Mouse (Mus musculus) small intestine, adult 2 months (tissue): Measurements from ENCODE around the gene Nasp. TPM values are rescaled to one million over a fixed set of nuclear protein-coding genes. Genes with fewer than 3 reads are reported as not detected.
A peak's percentile ranks its signal among the peaks of the same experiment; 100 is the strongest.

Experiments
- H3K27ac ChIP-seq: fragments of 200-500 bp; 2 replicates; pipeline ENCODE4 v1.5.1; 2012; ENCODE audit warnings: low read depth, low read length, control low read depth, inconsistent platforms; ENCODE audit not compliant: insufficient read depth
- H3K27me3 ChIP-seq: fragments of 200-500 bp; 2 replicates; pipeline ENCODE4 v1.6.1; 2012; ENCODE audit warnings: mild to moderate bottlenecking, moderate library complexity, low read length, inconsistent platforms; ENCODE audit not compliant: control insufficient read depth, insufficient read depth
- H3K36me3 ChIP-seq: fragments of 200-500 bp; 2 replicates; pipeline ENCODE4 v1.6.1; 2012; ENCODE audit warnings: mild to moderate bottlenecking, low read length, control low read depth, inconsistent platforms; ENCODE audit not compliant: control insufficient read depth, insufficient read depth
- H3K4me1 ChIP-seq: fragments of 200-500 bp; 2 replicates; pipeline ENCODE4 v1.6.1; 2012; ENCODE audit warnings: low read length, inconsistent platforms, mixed read lengths; ENCODE audit not compliant: control insufficient read depth, insufficient read depth, insufficient read length
- H3K4me3 ChIP-seq: fragments of 200-500 bp; 2 replicates; pipeline ENCODE4 v1.5.1; 2012; ENCODE audit warnings: low read depth, mild to moderate bottlenecking, control low read depth, inconsistent platforms, low read length, moderate library complexity
- CTCF ChIP-seq: fragments of 200-500 bp; IDR thresholded peaks from 2 replicates; pipeline ENCODE4 v1.5.1; 2012; ENCODE audit warnings: low read depth, mild to moderate bottlenecking, control low read depth, inconsistent platforms, low read length, moderate library complexity, mixed read lengths; ENCODE audit not compliant: insufficient replicate concordance, insufficient read length; ENCODE audit errors: extremely low read depth
- POLR2A ChIP-seq: fragments of 200-500 bp; IDR thresholded peaks from 2 replicates; pipeline ENCODE4 v1.6.1; 2012; ENCODE audit warnings: low read depth, mild to moderate bottlenecking, control low read depth, inconsistent platforms, low read length, moderate library complexity
- WGBS: fragments of 180-500 bp; shearing (Covaris S2); methylation state at CpG from one replicate; pipeline ENCODE4 v1.1.7; 2018; 5-methylcytosine and 5-hydroxymethylcytosine counted together
- polyA plus RNA-seq: library from polyadenylated mRNA; depleted of rRNA; stranded (reverse); fragments of >200 nt; gene quantifications from 2 replicates; pipeline ENCODE4 v1.2.3, GENCODE M21; 2012

Gene Nasp
- polyA plus RNA-seq, 1 experiment = 0.96 TPM

- Histone ChIP-seq H3K36me3 (peaks cover 7% of the 10 kb centered on the region), H3K4me3 (peak overlapping the region; percentile 96; the same call in 1 of the 2 replicates), H3K4me1 (peaks cover 13% of the 10 kb centered on the region; the same call in 1 of the 2 replicates), H3K27ac (peak overlapping the region; percentile 93; the same call in 1 of the 2 replicates), H3K27me3 (no peaks in the 10 kb centered on the region)
- TF ChIP-seq POLR2A (no peak), CTCF (no peak)
- WGBS = 3% methylated on average over 6 of the region's 6 CpGs
Observed at GRCm38 (mm10) chr4:116651797-116652135, 24.0 kb upstream of the Nasp start.

- Histone ChIP-seq H3K4me1 (peaks cover 13% of the 10 kb centered on the region; the same call in 1 of the 2 replicates), H3K4me3 (peak within 1 kb of the TSS; percentile 96), H3K36me3 (peaks cover 11% of the 10 kb centered on the region), H3K27me3 (no peaks in the 10 kb centered on the region), H3K27ac (peak within 1 kb of the TSS; percentile 93)
- under 1% methylated on average over 39 of the region's 39 CpGs for WGBS
- TF ChIP-seq POLR2A = peak; percentile 91
- TF ChIP-seq CTCF = no peak
Observed at GRCm38 (mm10) chr4:116650924-116651796, 23.4 kb upstream of the Nasp start, which contains the start of gene Akr1a1. Gene Akr1a1, minus strand, starts transcription at chr4:116651680.

GRCm38 (mm10) chr4:116650365-116650764 lies 22.6 kb upstream of the Nasp start:
- WGBS = 6% methylated on average over 5 of the region's 5 CpGs
- H3K4me1 ChIP-seq = peaks cover 13% of the 10 kb centered on the region; the same call in 1 of the 2 replicates
- TF ChIP-seq CTCF (no peak), POLR2A (no peak)
- H3K4me3 ChIP-seq = peak overlapping the region; percentile 96; the same call in 1 of the 2 replicates
- H3K27me3 ChIP-seq = no peaks in the 10 kb centered on the region
- H3K27ac ChIP-seq = peak overlapping the region; percentile 93
- H3K36me3 ChIP-seq = peaks cover 13% of the 10 kb centered on the region

GRCm38 (mm10) chr4:116649411-116649810 lies 21.7 kb upstream of the Nasp start:
- Histone ChIP-seq H3K36me3 (peaks cover 18% of the 10 kb centered on the region), H3K27ac (peak overlapping the region; percentile 93), H3K27me3 (no peaks in the 10 kb centered on the region), H3K4me1 (peaks cover 10% of the 10 kb centered on the region; the same call in 1 of the 2 replicates), H3K4me3 (peak overlapping the region; percentile 48)
- TF ChIP-seq POLR2A (no peak), CTCF (no peak)
- 37% methylated on average over 2 of the region's 2 CpGs for WGBS

GRCm38 (mm10) chr4:116645624-116646023 lies 17.9 kb upstream of the Nasp start:
- Histone ChIP-seq H3K4me1 (peaks cover 10% of the 10 kb centered on the region; the same call in 1 of the 2 replicates), H3K27ac (peak overlapping the region; percentile 9; the same call in 1 of the 2 replicates), H3K27me3 (no peaks in the 10 kb centered on the region), H3K36me3 (peaks cover 43% of the 10 kb centered on the region), H3K4me3 (no peak overlapping the region)
- WGBS = 52% methylated on average over 7 of the region's 7 CpGs
- TF ChIP-seq POLR2A (no peak), CTCF (no peak)

- Histone ChIP-seq H3K27ac (no peak overlapping the region), H3K4me3 (no peak overlapping the region), H3K27me3 (no peaks in the 10 kb centered on the region), H3K4me1 (peaks cover 10% of the 10 kb centered on the region; the same call in 1 of the 2 replicates), H3K36me3 (peaks cover 52% of the 10 kb centered on the region)
- TF ChIP-seq CTCF (peak; percentile 58; the same call in 1 of the 2 replicates), POLR2A (no peak)
- 30% methylated on average over 6 of the region's 6 CpGs for WGBS
Observed at GRCm38 (mm10) chr4:116644326-116644725, 16.6 kb upstream of the Nasp start.

- TF ChIP-seq POLR2A (no peak), CTCF (no peak)
- no peak overlapping the region for H3K27ac ChIP-seq
- H3K4me3 ChIP-seq = no peak overlapping the region
- peaks cover 62% of the 10 kb centered on the region for H3K36me3 ChIP-seq
- 97% methylated on average over 1 of the region's 1 CpGs for WGBS
- peaks cover 4% of the 10 kb centered on the region; the same call in 1 of the 2 replicates for H3K4me1 ChIP-seq
- no peaks in the 10 kb centered on the region for H3K27me3 ChIP-seq
Observed at GRCm38 (mm10) chr4:116642071-116642470, 14.3 kb upstream of the Nasp start.

- TF ChIP-seq POLR2A (no peak), CTCF (no peak)
- Histone ChIP-seq H3K4me1 (no peaks in the 10 kb centered on the region), H3K36me3 (peaks cover 77% of the 10 kb centered on the region), H3K27me3 (no peaks in the 10 kb centered on the region), H3K27ac (no peak overlapping the region), H3K4me3 (no peak overlapping the region)
- WGBS = 89% methylated on average over 6 of the region's 6 CpGs
Observed at GRCm38 (mm10) chr4:116638821-116639220, 11.1 kb upstream of the Nasp start.
